Mouse (Mus musculus): ENCODE results near the gene Foxp4. TPM values are rescaled to one million over a fixed set of nuclear protein-coding genes. Genes with fewer than 3 reads are reported as not detected.
A peak's percentile ranks its signal among the peaks of the same experiment; 100 is the strongest.

The Foxp4 gene
- total RNA-seq (2017): 13.2 and 19.2 TPM in 2 replicates

- ATAC-seq (ENCODE audit: extremely low read depth, insufficient number of reproducible peaks, low FRiP score, poor library complexity, severe bottlenecking): peak; percentile 85
Measured at GRCm38 (mm10) chr17:47924383-47925339, at the start of gene Foxp4. TSS of gene Foxp4 (minus strand) at chr17:47924645.

- no peak for ATAC-seq (ENCODE audit: extremely low read depth, insufficient number of reproducible peaks, low FRiP score, poor library complexity, severe bottlenecking)
Measured at GRCm38 (mm10) chr17:47973563-47974472, 49.4 kb upstream of the Foxp4 start.

- ATAC-seq (ENCODE audit: extremely low read depth, insufficient number of reproducible peaks, low FRiP score, poor library complexity, severe bottlenecking): no peak
Measured at GRCm38 (mm10) chr17:47965885-47966505, 41.5 kb upstream of the Foxp4 start.

GRCm38 (mm10) chr17:47958046-47958790, 33.8 kb upstream of the Foxp4 start:
- ATAC-seq (ENCODE audit: extremely low read depth, insufficient number of reproducible peaks, low FRiP score, poor library complexity, severe bottlenecking): no peak

- no peak for ATAC-seq (ENCODE audit: extremely low read depth, insufficient number of reproducible peaks, low FRiP score, poor library complexity, severe bottlenecking)
Measured at GRCm38 (mm10) chr17:47956486-47956885, 32.0 kb upstream of the Foxp4 start.

- no peak for ATAC-seq (ENCODE audit: extremely low read depth, insufficient number of reproducible peaks, low FRiP score, poor library complexity, severe bottlenecking)
Measured at GRCm38 (mm10) chr17:47955054-47955741, 30.8 kb upstream of the Foxp4 start.

- no peak for ATAC-seq (ENCODE audit: extremely low read depth, insufficient number of reproducible peaks, low FRiP score, poor library complexity, severe bottlenecking)
Measured at GRCm38 (mm10) chr17:47953231-47953630, 28.8 kb upstream of the Foxp4 start.

GRCm38 (mm10) chr17:47952368-47953081, 28.1 kb upstream of the Foxp4 start:
- no peak for ATAC-seq (ENCODE audit: extremely low read depth, insufficient number of reproducible peaks, low FRiP score, poor library complexity, severe bottlenecking)

- ATAC-seq (ENCODE audit: extremely low read depth, insufficient number of reproducible peaks, low FRiP score, poor library complexity, severe bottlenecking): no peak
Measured at GRCm38 (mm10) chr17:47951452-47951851, 27.0 kb upstream of the Foxp4 start.

GRCm38 (mm10) chr17:47950831-47951230, 26.4 kb upstream of the Foxp4 start:
- no peak for ATAC-seq (ENCODE audit: extremely low read depth, insufficient number of reproducible peaks, low FRiP score, poor library complexity, severe bottlenecking)

GRCm38 (mm10) chr17:47949441-47949840, 25.0 kb upstream of the Foxp4 start:
- no peak for ATAC-seq (ENCODE audit: extremely low read depth, insufficient number of reproducible peaks, low FRiP score, poor library complexity, severe bottlenecking)

GRCm38 (mm10) chr17:47948753-47949152, 24.3 kb upstream of the Foxp4 start:
- no peak for ATAC-seq (ENCODE audit: extremely low read depth, insufficient number of reproducible peaks, low FRiP score, poor library complexity, severe bottlenecking)

- peak; percentile 29; the same call in 1 of the 2 replicates for ATAC-seq (ENCODE audit: extremely low read depth, insufficient number of reproducible peaks, low FRiP score, poor library complexity, severe bottlenecking)
Measured at GRCm38 (mm10) chr17:47946921-47947420, 22.5 kb upstream of the Foxp4 start.

- ATAC-seq (ENCODE audit: extremely low read depth, insufficient number of reproducible peaks, low FRiP score, poor library complexity, severe bottlenecking): no peak
Measured at GRCm38 (mm10) chr17:47946111-47946510, 21.7 kb upstream of the Foxp4 start.

- ATAC-seq (ENCODE audit: extremely low read depth, insufficient number of reproducible peaks, low FRiP score, poor library complexity, severe bottlenecking): peak; percentile 81
Measured at GRCm38 (mm10) chr17:47943103-47943870, 18.8 kb upstream of the Foxp4 start.

- no peak for ATAC-seq (ENCODE audit: extremely low read depth, insufficient number of reproducible peaks, low FRiP score, poor library complexity, severe bottlenecking)
Measured at GRCm38 (mm10) chr17:47942008-47942407, 17.6 kb upstream of the Foxp4 start.
